9 mouse cellular contexts compared by ENCODE assay signal in genomic region chr17:86988601-86989184, GRCm38 (mm10). TPM values are rescaled to one million over a fixed set of nuclear protein-coding genes. Genes with fewer than 3 reads are reported as not detected.
DNase-seq lines count a peak whose midpoint lies in the region; ATAC-seq and TF ChIP-seq lines count a peak whose summit lies in the region.
"Had no signal": no experiment of that assay in that cellular context is flagged by ENCODE, and none has a peak within 500 bp of the region (broad histone marks: within the 10 kb centered on the region; RNA-seq: fewer than 3 reads in every experiment).

No protein-coding gene starts in this region.

- H3K9ac ChIP-seq in intestine, embryonic 16.5 days (ENCODE audit: low read depth, low read length), result no peak overlapping the region
- H3K9ac ChIP-seq in intestine, postnatal 0 days (ENCODE audit: low read depth, low read length), result no peak overlapping the region
- no peak overlapping the region for H3K9ac ChIP-seq in forebrain, postnatal 0 days
- H3K9ac ChIP-seq in midbrain, embryonic 13.5 days (replicated peaks), result no peak overlapping the region

- no peaks in the 10 kb centered on the region for H3K27me3 ChIP-seq in intestine, embryonic 16.5 days (replicated peaks; ENCODE audit: control insufficient read depth, insufficient read depth, low read length)
- no peaks in the 10 kb centered on the region for H3K27me3 ChIP-seq in intestine, postnatal 0 days (replicated peaks; ENCODE audit: control insufficient read depth, insufficient read depth, low read length)
- no peaks in the 10 kb centered on the region for H3K27me3 ChIP-seq in forebrain, postnatal 0 days (ENCODE audit: insufficient read depth, low read length)
- no peaks in the 10 kb centered on the region for H3K27me3 ChIP-seq in midbrain, embryonic 13.5 days

- no peak overlapping the region for H3K4me3 ChIP-seq in intestine, embryonic 16.5 days (ENCODE audit: low read length)
- H3K4me3 ChIP-seq in intestine, postnatal 0 days (ENCODE audit: low read depth, low read length), result no peak overlapping the region
- H3K4me3 ChIP-seq in forebrain, postnatal 0 days (ENCODE audit: low read depth, low read length), result no peak overlapping the region
- no peak overlapping the region for H3K4me3 ChIP-seq in midbrain, embryonic 13.5 days (replicated peaks)

- no peaks in the 10 kb centered on the region for H3K36me3 ChIP-seq in intestine, embryonic 16.5 days (ENCODE audit: control insufficient read depth, insufficient read depth, low read length)
- H3K36me3 ChIP-seq in intestine, postnatal 0 days (ENCODE audit: control insufficient read depth, insufficient read depth), result 0 out of 2 replicates have a peak, but pooled peaks cover 3% of the 10 kb centered on the region
- H3K36me3 ChIP-seq in forebrain, postnatal 0 days (ENCODE audit: insufficient read depth), result no peaks in the 10 kb centered on the region
- no peaks in the 10 kb centered on the region for H3K36me3 ChIP-seq in midbrain, embryonic 13.5 days

- DNase-seq in NIH3T3 (ENCODE audit: low read depth), result peak; percentile 40
- DNase-seq in forebrain, postnatal 0 days, result no peak
- DNase-seq in right cerebral cortex, postnatal 36 days (ENCODE audit: low spot score in 2 of 2), result no peak
- DNase-seq in layer of hippocampus, postnatal 14 days (ENCODE audit: low spot score in 2 of 2), result no peak
- DNase-seq: cerebellum, adult 9-11 months had no signal

- H3K9me3 ChIP-seq in intestine, embryonic 16.5 days (ENCODE audit: control insufficient read depth, low read length), result no peaks in the 10 kb centered on the region
- no peaks in the 10 kb centered on the region for H3K9me3 ChIP-seq in intestine, postnatal 0 days (ENCODE audit: control insufficient read depth)
- H3K9me3 ChIP-seq in forebrain, postnatal 0 days (ENCODE audit: low read length), result no peaks in the 10 kb centered on the region
- no peaks in the 10 kb centered on the region for H3K9me3 ChIP-seq in midbrain, embryonic 13.5 days

- 69% methylated on average over 6 of the region's 6 CpGs for WGBS in intestine, embryonic 16.5 days
- WGBS in intestine, postnatal 0 days, result 58% methylated on average over 6 of the region's 6 CpGs
- 36% methylated on average over 6 of the region's 6 CpGs for WGBS in forebrain, postnatal 0 days
- 32% methylated on average over 6 of the region's 6 CpGs for WGBS in midbrain, embryonic 13.5 days

- peaks cover 5% of the 10 kb centered on the region; the same call in 1 of the 2 replicates for H3K4me1 ChIP-seq in intestine, embryonic 16.5 days (ENCODE audit: control insufficient read depth, insufficient read depth, low read length)
- H3K4me1 ChIP-seq in intestine, postnatal 0 days (replicated peaks; ENCODE audit: control insufficient read depth, insufficient read depth, low read length), result no peaks in the 10 kb centered on the region
- peaks cover 10% of the 10 kb centered on the region; the same call in 1 of the 2 replicates for H3K4me1 ChIP-seq in forebrain, postnatal 0 days (ENCODE audit: insufficient read depth)
- peaks cover 31% of the 10 kb centered on the region for H3K4me1 ChIP-seq in midbrain, embryonic 13.5 days (replicated peaks)

- no peak for TF ChIP-seq CTCF in intestine, postnatal 0 days (IDR thresholded peaks at IDR 0.05; ENCODE audit: low read depth)
- no peak for TF ChIP-seq CTCF in forebrain, postnatal 0 days (IDR thresholded peaks at IDR 0.05; ENCODE audit: low read depth)

- ATAC-seq in intestine, embryonic 16.5 days, result 0 out of 2 replicates have a peak, but pooled peaks have one; percentile 21
- ATAC-seq in intestine, postnatal 0 days, result no peak
- peak; percentile 58 for ATAC-seq in forebrain, postnatal 0 days
- ATAC-seq in midbrain, embryonic 13.5 days, result peak; percentile 86

- no peak overlapping the region for H3K27ac ChIP-seq in intestine, embryonic 16.5 days (ENCODE audit: low read length)
- no peak overlapping the region for H3K27ac ChIP-seq in intestine, postnatal 0 days (ENCODE audit: low read depth, low read length)
- H3K27ac ChIP-seq in forebrain, postnatal 0 days (ENCODE audit: low read depth, low read length), result no peak overlapping the region
- H3K27ac ChIP-seq in midbrain, embryonic 13.5 days, result peak overlapping the region; percentile 31; the same call in 1 of the 2 replicates

- H3K4me2 ChIP-seq in intestine, embryonic 16.5 days (ENCODE audit: low read depth, low read length), result no peak overlapping the region
- no peak overlapping the region for H3K4me2 ChIP-seq in intestine, postnatal 0 days (replicated peaks; ENCODE audit: low read depth)
- H3K4me2 ChIP-seq in forebrain, postnatal 0 days (ENCODE audit: low read depth), result no peak overlapping the region
- no peak overlapping the region for H3K4me2 ChIP-seq in midbrain, embryonic 13.5 days (replicated peaks)

RNA-seq across cellular contexts. Expression of gene Rhoq, which starts 25.8 kb away (rescaled TPM):
- 5.4 and 7.3 TPM in 2 replicates for polyA plus RNA-seq in intestine, embryonic 16.5 days (2015; fragmentation: Nextera tagmentation; extraction: Ambion mirVana)
- 7.3 and 7.6 TPM in 2 replicates for polyA plus RNA-seq in intestine, postnatal 0 days (2015; fragmentation: Nextera tagmentation; extraction: Ambion mirVana)
- total RNA-seq in forebrain, postnatal 0 days (2014; rRNA removed), result 17.9 and 18.2 TPM in 2 replicates
- 2.7 and 4.0 TPM in 2 replicates for polyA plus RNA-seq in forebrain, postnatal 0 days (2015; fragmentation: Nextera tagmentation; extraction: Ambion mirVana)
- polyA plus RNA-seq in midbrain, embryonic 13.5 days (2015; fragmentation: Nextera tagmentation; extraction: Ambion mirVana), result 6.5 and 7.0 TPM in 2 replicates
- total RNA-seq in layer of hippocampus, postnatal 14 days (2021), result 10 to 100 TPM; 32.1 to 33.5 TPM

RNA-seq across cellular contexts. Expression of gene Pigf, which starts 36.5 kb away (rescaled TPM):
- 51.4 and 56.1 TPM in 2 replicates for polyA plus RNA-seq in intestine, embryonic 16.5 days (2015; fragmentation: Nextera tagmentation; extraction: Ambion mirVana)
- 42.6 and 43.8 TPM in 2 replicates for polyA plus RNA-seq in intestine, postnatal 0 days (2015; fragmentation: Nextera tagmentation; extraction: Ambion mirVana)
- total RNA-seq in forebrain, postnatal 0 days (2014; rRNA removed), result 18.2 and 19.1 TPM in 2 replicates
- polyA plus RNA-seq in forebrain, postnatal 0 days (2015; fragmentation: Nextera tagmentation; extraction: Ambion mirVana), result 28.7 and 34.0 TPM in 2 replicates
- 37.1 and 38.4 TPM in 2 replicates for polyA plus RNA-seq in midbrain, embryonic 13.5 days (2015; fragmentation: Nextera tagmentation; extraction: Ambion mirVana)
- total RNA-seq in layer of hippocampus, postnatal 14 days (2021), result 10 to 100 TPM; 18.2 TPM

RNA-seq across cellular contexts. Expression of gene Cript, which starts 36.7 kb away (rescaled TPM):
- polyA plus RNA-seq in intestine, embryonic 16.5 days (2015; fragmentation: Nextera tagmentation; extraction: Ambion mirVana), result 129 and 132 TPM in 2 replicates
- polyA plus RNA-seq in intestine, postnatal 0 days (2015; fragmentation: Nextera tagmentation; extraction: Ambion mirVana), result 192 and 200 TPM in 2 replicates
- total RNA-seq in forebrain, postnatal 0 days (2014; rRNA removed), result 82.7 and 109 TPM in 2 replicates
- 215 and 249 TPM in 2 replicates for polyA plus RNA-seq in forebrain, postnatal 0 days (2015; fragmentation: Nextera tagmentation; extraction: Ambion mirVana)
- 237 and 269 TPM in 2 replicates for polyA plus RNA-seq in midbrain, embryonic 13.5 days (2015; fragmentation: Nextera tagmentation; extraction: Ambion mirVana)
- 10 to 100 TPM; 52.7 to 53.0 TPM for total RNA-seq in layer of hippocampus, postnatal 14 days (2021)

RNA-seq across cellular contexts. Expression of gene Atp6v1e2, which starts 41.0 kb away (rescaled TPM):
- 0.13 TPM in 1 of 2 replicates, not detected in the other for polyA plus RNA-seq in intestine, embryonic 16.5 days (2015; fragmentation: Nextera tagmentation; extraction: Ambion mirVana)
- not detected in 2 replicates for polyA plus RNA-seq in intestine, postnatal 0 days (2015; fragmentation: Nextera tagmentation; extraction: Ambion mirVana)
- total RNA-seq in forebrain, postnatal 0 days (2014; rRNA removed), result not detected in 2 replicates
- 0.15 and 0.21 TPM in 2 replicates for polyA plus RNA-seq in forebrain, postnatal 0 days (2015; fragmentation: Nextera tagmentation; extraction: Ambion mirVana)
- not detected in 2 replicates for polyA plus RNA-seq in midbrain, embryonic 13.5 days (2015; fragmentation: Nextera tagmentation; extraction: Ambion mirVana)
- under 1 TPM in 1 of 2 experiments, not detected in 1; 0.35 TPM for total RNA-seq in layer of hippocampus, postnatal 14 days (2021)
- polyA plus RNA-seq: neural tube, embryonic 11.5 days had no signal
